Mouse (Mus musculus) kidney, adult 2 months (tissue): ENCODE measurements around the gene Gm45521.

Experiments used
- CTCF ChIP-seq: fragments of 200-500 bp; conservative IDR thresholded peaks from 2 replicates; pipeline ENCODE4 v1.5.1; 2011; ENCODE audit warnings: low read depth, mild to moderate bottlenecking, control low read depth, low read length, moderate library complexity, mixed read lengths; ENCODE audit not compliant: insufficient read depth, insufficient read length
- POLR2A ChIP-seq: fragments of 200-500 bp; IDR thresholded peaks from one replicate; pipeline ENCODE4 v1.6.1; 2011; ENCODE audit warnings: low read depth, low read length, control low read depth

GRCm38 (mm10) chr14:7923635-7924034 lies 33.5 kb upstream of the Gm45521 start:
- TF ChIP-seq CTCF = no peak
- no peak for TF ChIP-seq POLR2A
